Mouse (Mus musculus): ENCODE results near the gene Ercc4.

The Ercc4 gene

GRCm38 (mm10) chr16:13149950-13150349 lies 40.5 kb downstream of the Ercc4 start:
- DNase-seq: no peak

GRCm38 (mm10) chr16:13150790-13151189 lies 41.3 kb downstream of the Ercc4 start:
- no peak for DNase-seq

GRCm38 (mm10) chr16:13152475-13152874 lies 43.0 kb downstream of the Ercc4 start:
- no peak for DNase-seq

GRCm38 (mm10) chr16:13153215-13153614 lies 43.7 kb downstream of the Ercc4 start:
- DNase-seq: no peak

- no peak for DNase-seq
These were observed 44.9 kb downstream of the Ercc4 start for GRCm38 (mm10) chr16:13154352-13154751.

- no peak for DNase-seq
These were observed 47.8 kb downstream of the Ercc4 start for GRCm38 (mm10) chr16:13157314-13157713.

GRCm38 (mm10) chr16:13158153-13158670 lies 48.7 kb downstream of the Ercc4 start:
- no peak for DNase-seq

- DNase-seq: no peak
These were observed 49.7 kb downstream of the Ercc4 start for GRCm38 (mm10) chr16:13158906-13159889.

- DNase-seq: peak; percentile 87
These were observed 50.6 kb downstream of the Ercc4 start for GRCm38 (mm10) chr16:13159927-13160644.

- no peak for DNase-seq
These were observed 52.0 kb downstream of the Ercc4 start for GRCm38 (mm10) chr16:13161516-13161915.

GRCm38 (mm10) chr16:13167731-13168130 lies 58.2 kb downstream of the Ercc4 start:
- no peak for DNase-seq

- DNase-seq: no peak
These were observed 63.7 kb downstream of the Ercc4 start for GRCm38 (mm10) chr16:13173055-13173742.

- DNase-seq: no peak
These were observed 73.0 kb downstream of the Ercc4 start for GRCm38 (mm10) chr16:13182526-13182925.

GRCm38 (mm10) chr16:13183182-13183742 lies 73.8 kb downstream of the Ercc4 start:
- no peak for DNase-seq

GRCm38 (mm10) chr16:13184381-13184780 lies 74.9 kb downstream of the Ercc4 start:
- DNase-seq: no peak

- no peak for DNase-seq
These were observed 80.1 kb downstream of the Ercc4 start for GRCm38 (mm10) chr16:13189430-13190107.

- DNase-seq: no peak
These were observed 81.0 kb downstream of the Ercc4 start for GRCm38 (mm10) chr16:13190471-13190870.

GRCm38 (mm10) chr16:13191166-13191565 lies 81.7 kb downstream of the Ercc4 start:
- DNase-seq: no peak

GRCm38 (mm10) chr16:13193663-13194071 lies 84.2 kb downstream of the Ercc4 start:
- DNase-seq: no peak

GRCm38 (mm10) chr16:13194882-13195281 lies 85.4 kb downstream of the Ercc4 start:
- DNase-seq: no peak

GRCm38 (mm10) chr16:13196626-13197025 lies 87.1 kb downstream of the Ercc4 start:
- no peak for DNase-seq

GRCm38 (mm10) chr16:13197293-13197692 lies 87.8 kb downstream of the Ercc4 start:
- no peak for DNase-seq

Data from cerebellum, adult 8-10 months (tissue).